Mouse (Mus musculus) ovary, adult 18-20 months (tissue): ENCODE data around the gene Fam89b.
A peak's percentile ranks its signal among the peaks of the same experiment; 100 is the strongest.

Experiments used
- DNase-seq: peaks from one replicate; pipeline ENCODE4 v3.0.0; 2022; ENCODE audit warnings: low spot score, mixed read lengths

The Fam89b gene

GRCm38 (mm10) chr19:5729444-5729815, at the start of gene Fam89b:
TSS of gene Fam89b (minus strand) at chr19:5729653.
- DNase-seq: peak; percentile 80

DNA sequence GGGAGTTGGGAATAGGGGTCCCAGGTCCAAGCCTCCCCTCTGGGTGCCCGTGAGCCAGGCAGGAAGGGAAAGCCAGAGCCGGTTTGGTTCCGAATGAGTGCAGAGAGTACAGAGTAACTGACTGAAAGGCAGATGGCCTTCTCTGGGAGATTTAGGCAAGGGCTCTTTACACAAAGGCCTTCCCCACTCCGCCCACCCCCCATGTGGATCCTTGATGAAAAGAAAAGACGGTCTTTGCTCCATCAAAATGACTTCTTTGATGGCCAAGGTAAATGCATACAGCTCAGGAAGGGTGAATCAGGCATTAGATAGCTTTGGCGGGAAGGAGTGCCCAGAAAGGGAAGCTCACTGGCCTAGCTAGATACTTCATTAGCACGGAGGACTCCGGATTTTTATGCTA, 48.9 kb upstream of the Fam89b start:
- DNase-seq: no peak

- no peak for DNase-seq
Measured at GRCm38 (mm10) chr19:5777387-5778032, 48.1 kb upstream of the Fam89b start.

GRCm38 (mm10) chr19:5770925-5771860, 41.7 kb upstream of the Fam89b start, which contains the start of gene Scyl1:
TSS of gene Scyl1 (minus strand) at chr19:5771419.
- peak; percentile 93 for DNase-seq

DNA sequence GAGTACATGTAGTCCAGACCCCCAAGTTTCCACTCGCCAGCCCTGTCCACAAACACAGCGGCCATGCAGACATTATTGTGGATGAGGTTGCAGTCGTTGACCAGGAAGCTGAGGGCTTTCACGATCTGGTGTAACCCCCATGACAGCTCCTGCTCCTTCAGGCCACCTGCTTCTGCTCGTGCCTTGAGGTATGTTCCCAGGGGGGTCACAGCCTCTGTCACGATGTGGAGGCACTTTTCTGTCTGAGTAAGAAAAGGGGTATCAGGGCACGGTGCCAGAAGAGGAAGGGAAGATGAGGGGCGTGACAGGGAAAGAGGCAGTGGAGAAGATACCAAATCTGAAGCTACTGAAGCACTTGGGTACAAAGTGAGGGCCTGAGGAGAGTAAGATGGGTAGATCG, 40.9 kb upstream of the Fam89b start:
- no peak for DNase-seq

- no peak for DNase-seq
Measured at GRCm38 (mm10) chr19:5767271-5767670, 37.8 kb upstream of the Fam89b start.

GRCm38 (mm10) chr19:5763163-5763562, 33.7 kb upstream of the Fam89b start:
- no peak for DNase-seq

- no peak for DNase-seq
Measured at GRCm38 (mm10) chr19:5758878-5759403, 29.5 kb upstream of the Fam89b start.

DNA sequence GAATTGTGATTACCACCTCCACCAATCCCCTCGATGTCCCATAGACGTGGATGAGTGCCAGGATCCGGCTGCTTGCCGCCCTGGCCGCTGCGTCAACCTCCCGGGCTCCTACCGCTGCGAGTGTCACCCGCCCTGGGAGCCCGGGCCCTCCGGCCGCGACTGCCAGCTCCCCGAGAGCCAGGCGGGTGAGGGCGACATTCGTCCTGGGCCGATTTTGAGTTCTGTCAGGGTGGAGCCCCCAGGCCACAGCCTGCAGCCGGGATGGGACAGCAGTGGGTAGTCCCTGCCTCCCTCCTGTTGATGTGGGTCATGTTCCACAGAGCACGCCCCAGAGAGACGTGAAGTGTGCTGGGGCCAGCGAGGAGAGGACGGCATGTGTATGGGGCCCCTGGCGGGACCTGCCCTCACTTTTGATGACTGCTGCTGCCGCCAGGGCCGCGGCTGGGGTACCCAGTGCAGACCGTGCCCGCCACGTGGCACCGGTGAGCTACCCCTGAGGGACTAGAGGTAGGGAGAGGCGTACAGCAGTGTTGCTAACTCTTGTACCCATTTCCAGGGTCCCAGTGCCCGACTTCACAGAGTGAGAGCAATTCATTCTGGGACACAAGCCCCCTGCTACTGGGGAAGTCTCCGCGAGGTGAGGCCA, 27.7 kb upstream of the Fam89b start:
- DNase-seq: no peak

DNA sequence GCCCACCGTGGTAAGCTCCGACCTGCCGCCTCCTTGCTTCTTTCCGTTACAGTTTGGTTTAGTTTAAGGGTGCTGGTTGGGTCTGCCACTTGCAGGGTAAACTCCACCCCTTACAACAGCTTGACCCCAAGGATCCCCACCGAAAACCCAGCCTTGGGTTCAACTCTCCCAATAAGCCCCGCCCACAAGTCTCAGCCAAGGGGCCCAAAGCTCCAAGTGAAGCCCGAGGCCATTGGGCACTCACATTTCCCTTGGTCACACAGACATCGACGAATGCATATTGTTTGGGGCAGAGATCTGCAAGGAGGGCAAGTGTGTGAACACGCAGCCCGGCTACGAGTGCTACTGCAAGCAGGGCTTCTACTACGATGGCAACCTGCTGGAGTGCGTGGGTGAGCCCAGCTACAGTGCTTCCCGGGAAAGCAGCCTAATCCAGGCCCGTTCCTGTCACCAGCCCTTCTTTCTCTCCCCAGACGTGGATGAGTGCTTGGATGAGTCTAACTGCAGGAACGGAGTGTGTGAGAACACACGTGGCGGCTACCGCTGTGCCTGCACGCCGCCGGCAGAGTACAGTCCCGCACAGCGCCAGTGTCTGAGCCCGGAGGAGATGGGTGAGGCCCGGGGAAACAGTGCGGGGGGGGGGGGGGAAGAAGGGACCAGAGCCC, 27.0 kb upstream of the Fam89b start:
- no peak for DNase-seq

- no peak for DNase-seq
Measured at GRCm38 (mm10) chr19:5751742-5752141, 22.3 kb upstream of the Fam89b start.

DNA sequence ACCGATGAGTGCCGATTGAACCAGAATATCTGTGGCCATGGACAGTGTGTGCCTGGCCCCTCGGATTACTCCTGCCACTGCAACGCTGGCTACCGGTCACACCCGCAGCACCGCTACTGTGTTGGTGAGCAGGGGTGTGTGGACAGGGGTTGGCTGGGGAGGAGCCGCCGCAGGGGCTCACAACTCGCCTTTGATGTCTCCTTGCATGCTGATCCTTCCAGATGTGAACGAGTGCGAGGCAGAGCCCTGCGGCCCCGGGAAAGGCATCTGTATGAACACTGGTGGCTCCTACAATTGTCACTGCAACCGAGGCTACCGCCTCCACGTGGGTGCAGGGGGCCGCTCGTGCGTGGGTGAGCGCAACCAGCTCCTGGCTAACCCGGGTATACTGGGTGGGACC, 21.5 kb upstream of the Fam89b start:
- no peak for DNase-seq

- DNase-seq: peak; percentile 39
Measured at GRCm38 (mm10) chr19:5749476-5749875, 20.0 kb upstream of the Fam89b start.

DNA sequence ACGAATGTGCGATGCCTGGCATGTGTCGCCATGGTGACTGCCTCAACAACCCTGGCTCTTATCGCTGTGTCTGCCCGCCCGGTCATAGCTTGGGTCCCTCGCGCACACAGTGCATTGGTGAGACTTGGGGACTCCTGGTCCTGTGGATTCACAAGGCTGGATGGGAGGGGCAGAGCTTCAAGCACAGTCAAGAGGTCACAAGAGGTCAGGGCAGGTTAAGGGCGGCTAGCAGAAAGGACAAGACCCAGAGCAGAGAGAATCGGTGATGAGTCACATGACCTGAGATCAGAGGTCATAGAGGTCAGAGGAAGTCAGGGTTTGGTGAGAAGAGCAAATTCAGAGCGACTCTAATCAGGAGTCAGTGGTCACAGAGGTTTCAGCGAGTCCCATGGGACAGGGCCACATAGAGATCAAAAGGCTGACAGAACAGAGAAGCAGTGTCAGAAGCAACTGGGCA, 17.5 kb upstream of the Fam89b start:
- DNase-seq: no peak

DNA sequence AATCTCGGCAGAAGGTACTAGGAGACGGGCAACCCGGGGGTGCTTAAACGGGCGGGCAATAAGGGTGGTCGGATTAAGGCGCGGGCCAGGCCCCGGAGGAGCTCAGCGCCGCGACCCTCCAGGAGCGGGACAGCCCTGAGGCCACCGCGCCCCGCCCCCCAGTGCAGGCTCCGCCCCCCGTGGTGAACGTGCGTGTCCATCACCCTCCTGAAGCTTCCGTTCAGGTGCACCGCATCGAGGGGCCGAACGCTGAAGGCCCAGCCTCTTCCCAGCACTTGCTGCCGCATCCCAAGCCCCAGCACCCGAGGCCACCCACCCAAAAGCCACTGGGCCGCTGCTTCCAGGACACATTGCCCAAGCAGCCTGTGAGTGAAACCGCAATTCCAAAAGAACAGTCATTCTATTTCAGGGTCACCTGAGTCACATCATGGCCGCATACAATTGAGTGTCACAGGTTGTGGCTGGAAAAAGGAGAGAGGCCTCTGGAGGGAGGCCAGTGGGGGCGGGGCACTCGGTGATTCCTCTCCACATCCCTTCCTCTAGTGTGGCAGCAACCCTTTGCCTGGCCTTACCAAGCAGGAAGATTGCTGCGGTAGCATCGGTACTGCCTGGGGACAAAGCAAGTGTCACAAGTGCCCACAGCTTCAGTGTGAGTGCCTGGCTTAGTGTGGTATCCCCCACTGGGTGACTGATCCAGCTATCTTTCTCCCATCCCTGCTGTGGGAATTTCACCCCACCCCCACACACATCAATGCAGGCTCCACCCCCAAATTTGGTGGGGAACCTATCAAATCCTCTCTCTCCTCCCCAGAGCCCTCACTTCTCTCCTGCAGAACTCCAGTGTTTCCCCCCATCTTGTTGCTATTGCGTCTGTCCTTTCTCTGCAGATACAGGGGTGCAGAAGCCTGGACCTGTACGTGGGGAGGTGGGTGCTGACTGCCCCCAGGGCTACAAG, 16.6 kb upstream of the Fam89b start:
- DNase-seq: no peak

- no peak for DNase-seq
Measured at GRCm38 (mm10) chr19:5743576-5743975, 14.1 kb upstream of the Fam89b start.

- no peak for DNase-seq
Measured at GRCm38 (mm10) chr19:5742241-5742641, 12.8 kb upstream of the Fam89b start.

- peak; percentile 86 for DNase-seq
Measured at GRCm38 (mm10) chr19:5741641-5742240, 12.3 kb upstream of the Fam89b start.

DNA sequence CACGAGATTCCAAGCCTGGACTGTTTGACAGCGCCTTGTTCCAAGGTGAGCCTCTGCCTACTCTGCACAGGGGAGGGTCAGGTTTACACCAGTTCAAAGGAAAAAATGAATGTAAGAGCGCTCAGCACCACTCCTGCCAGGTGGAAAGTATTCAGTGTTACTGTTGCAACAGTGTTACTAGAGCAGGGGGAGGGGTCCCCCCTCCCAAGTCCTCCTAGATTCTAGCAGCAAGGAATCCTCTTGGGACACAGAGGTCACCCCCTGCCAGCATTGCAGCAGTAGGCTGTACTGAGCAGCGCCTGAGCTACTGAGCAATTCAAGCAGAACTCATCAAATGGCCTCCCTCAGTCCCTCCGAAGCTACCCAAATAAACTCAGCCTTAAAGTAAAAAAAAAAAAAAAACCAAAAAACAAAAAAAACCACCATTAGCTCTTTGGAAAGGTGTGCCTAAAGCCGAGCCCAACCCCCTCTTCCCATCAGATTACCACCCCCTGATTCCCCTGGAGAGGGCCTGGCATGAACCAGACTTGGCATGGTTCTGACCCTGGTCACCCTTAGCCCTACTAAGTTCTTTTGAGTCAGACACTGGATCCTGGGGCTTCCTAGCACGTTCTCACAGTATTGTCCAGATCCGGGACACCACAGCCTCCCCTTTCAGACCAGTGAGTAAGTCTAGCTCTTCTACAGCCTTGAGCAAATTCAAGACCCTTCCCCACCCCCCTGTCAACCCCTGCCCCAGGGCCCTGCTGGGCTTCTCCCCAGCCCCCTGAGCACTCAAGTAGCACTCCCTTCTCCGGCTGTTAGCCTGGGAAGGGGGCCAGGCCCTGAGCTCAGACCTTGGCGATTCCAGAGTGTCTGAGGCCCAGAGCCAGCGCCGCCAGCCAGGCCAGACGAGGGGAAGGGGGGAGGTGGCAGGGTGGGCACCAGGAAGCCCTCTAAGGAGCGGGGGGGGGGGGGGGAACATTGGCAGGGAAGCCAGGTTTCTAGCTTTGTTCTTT, 11.2 kb upstream of the Fam89b start, which contains the start of gene Ltbp3:
Gene Ltbp3 (plus strand): TSS at position 585 of the 998 bp plus-strand sequence.
- DNase-seq: peak; percentile 80
